Mouse (Mus musculus): ENCODE results near the gene Mipep. TPM values are rescaled to one million over a fixed set of nuclear protein-coding genes. Genes with fewer than 3 reads are reported as not detected.

The Mipep gene
- polyA plus RNA-seq, 1 experiment from 2014 or later: 20.2 TPM

Other genes with a start within 250 kb of the Mipep start
- 20.5 and 26.8 TPM in 2 replicates for gene Spata13, start 150.6 kb upstream of the Mipep start, polyA plus RNA-seq (2015; fragmentation: Nextera tagmentation; extraction: Ambion mirVana)
- 0.08 and 0.22 TPM in 2 replicates for gene C1qtnf9, start 16.4 kb upstream of the Mipep start, polyA plus RNA-seq (2015; fragmentation: Nextera tagmentation; extraction: Ambion mirVana)

Data from hindbrain, embryonic 15.5 days (tissue).